8 mouse cellular contexts compared by ENCODE assay signal in the genomic region with DNA sequence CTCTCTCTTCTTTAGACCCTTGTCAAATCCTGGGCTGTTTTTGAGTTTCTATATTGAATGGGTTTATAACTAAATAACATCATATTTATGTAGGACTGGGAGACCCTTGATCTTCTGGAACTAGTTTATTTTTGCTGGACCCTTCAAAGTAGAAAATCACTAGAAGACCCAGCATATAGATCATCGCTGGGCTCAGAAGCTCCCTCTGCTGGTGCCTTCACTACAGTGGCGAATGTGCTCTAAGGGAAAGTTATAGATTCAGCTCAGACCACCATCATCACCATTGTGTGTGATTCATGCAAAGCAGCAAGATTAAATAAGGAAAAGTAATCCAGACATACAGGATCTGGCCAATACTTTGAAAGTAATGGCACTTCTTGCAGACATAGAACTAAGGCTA.
A peak's percentile ranks its signal among the peaks of the same experiment; 100 is the strongest.
DNase-seq lines count a peak whose midpoint lies in the region; ATAC-seq and TF ChIP-seq lines count a peak whose summit lies in the region.
"Had no signal": no experiment of that assay in that cellular context is flagged by ENCODE, and none has a peak within 500 bp of the region (broad histone marks: within the 10 kb centered on the region; RNA-seq: fewer than 3 reads in every experiment).

No protein-coding gene starts in this region.

- no peaks in the 10 kb centered on the region for H3K9me3 ChIP-seq in kidney, embryonic 14.5 days (ENCODE audit: control insufficient read depth, low read length)

- no peak overlapping the region for H3K27ac ChIP-seq in kidney, adult 2 months (ENCODE audit: insufficient read depth, low read depth, low read length)
- no peak overlapping the region for H3K27ac ChIP-seq in kidney, embryonic 14.5 days (ENCODE audit: low read depth, low read length)
- no peak overlapping the region for H3K27ac ChIP-seq in embryonic fibroblast, embryonic 13.5 days (ENCODE audit: insufficient read depth, low read length)

- no peaks in the 10 kb centered on the region for H3K4me1 ChIP-seq in kidney, adult 2 months (ENCODE audit: control insufficient read depth, insufficient read depth, low read length)
- H3K4me1 ChIP-seq in kidney, embryonic 14.5 days (ENCODE audit: control insufficient read depth, insufficient read depth, low read length): no peaks in the 10 kb centered on the region
- H3K4me1 ChIP-seq in embryonic fibroblast, embryonic 13.5 days (ENCODE audit: control insufficient read depth, insufficient read depth, low read length): no peaks in the 10 kb centered on the region

- no peak overlapping the region for H3K4me3 ChIP-seq in kidney, adult 2 months (ENCODE audit: insufficient read depth, low read depth, low read length)
- H3K4me3 ChIP-seq in kidney, embryonic 14.5 days (ENCODE audit: low read length): no peak overlapping the region
- H3K4me3 ChIP-seq in embryonic fibroblast, embryonic 13.5 days (ENCODE audit: insufficient read depth, low read length): no peak overlapping the region

- peak; percentile 31; the same call in 1 of the 2 replicates for TF ChIP-seq CTCF in kidney, adult 2 months (conservative IDR thresholded peaks at IDR 0.05; ENCODE audit: insufficient read depth, insufficient read length, low read depth, low read length)
- TF ChIP-seq CTCF in embryonic fibroblast, embryonic 13.5 days (IDR thresholded peaks at IDR 0.05; ENCODE audit: borderline replicate concordance, insufficient read depth, low read length): peak; percentile 17; the same call in 1 of the 2 replicates

- no peak for DNase-seq in kidney, adult 2 months
- DNase-seq in 416B (ENCODE audit: low read depth): peak; percentile 20
- DNase-seq in ES-CJ7 (ENCODE audit: low read depth, low spot score): peak; percentile 21
- no peak for DNase-seq in adrenal gland, postnatal 4 days (ENCODE audit: low spot score in 2 of 2)
- DNase-seq: adrenal gland, postnatal 10 days had no signal

- no peak overlapping the region for H3K9ac ChIP-seq in kidney, embryonic 14.5 days (ENCODE audit: low read depth, low read length)

- no peak for TF ChIP-seq POLR2A in kidney, adult 2 months (IDR thresholded peaks at IDR 0.05; ENCODE audit: low read depth, low read length)
- no peak for TF ChIP-seq POLR2A in embryonic fibroblast, embryonic 13.5 days (IDR thresholded peaks at IDR 0.05; ENCODE audit: low read depth, low read length)

- H3K4me2 ChIP-seq in kidney, embryonic 14.5 days (replicated peaks; ENCODE audit: low read depth, low read length): no peak overlapping the region

- no peaks in the 10 kb centered on the region for H3K27me3 ChIP-seq in kidney, adult 2 months (replicated peaks; ENCODE audit: control insufficient read depth, insufficient read depth, low read length)
- H3K27me3 ChIP-seq in kidney, embryonic 14.5 days (ENCODE audit: control insufficient read depth, insufficient read depth, low read length): no peaks in the 10 kb centered on the region

- WGBS in kidney, adult 2 months: 49% methylated on average over 2 of the region's 2 CpGs
- 38% methylated on average over 2 of the region's 2 CpGs for WGBS in kidney, embryonic 14.5 days

- H3K36me3 ChIP-seq in kidney, adult 2 months (ENCODE audit: control insufficient read depth, insufficient read depth, low read length): no peaks in the 10 kb centered on the region
- H3K36me3 ChIP-seq in kidney, embryonic 14.5 days (ENCODE audit: control insufficient read depth, insufficient read depth, low read length): no peaks in the 10 kb centered on the region

- ATAC-seq in kidney, embryonic 14.5 days (ENCODE audit: low FRiP score, low TSS enrichment): no peak
- ATAC-seq in monocyte, adult 5-6 weeks (replicated peaks; ENCODE audit: insufficient number of reproducible peaks, low FRiP score, low TSS enrichment, poor library complexity, severe bottlenecking): no peak

Comparison
In these comparisons a context has a peak if more than half of its experiments do, and no peak if none do; other contexts are left out.
1. DNase-seq: peak in 416B (single experiment) and ES-CJ7 (single experiment); none in kidney, adult 2 months (single experiment) and adrenal gland, postnatal 4 days (0 of 2).